Mouse (Mus musculus) cerebellum, postnatal 10 days (tissue): ENCODE measurements around the gene Tspan9.

Experiments
- DNase-seq, 2 experiments: peaks; one replicate each; pipeline ENCODE4 v3.0.0; 2021; ENCODE audit warnings: mixed read lengths in 2 of 2

Tspan9 gene

DNA sequence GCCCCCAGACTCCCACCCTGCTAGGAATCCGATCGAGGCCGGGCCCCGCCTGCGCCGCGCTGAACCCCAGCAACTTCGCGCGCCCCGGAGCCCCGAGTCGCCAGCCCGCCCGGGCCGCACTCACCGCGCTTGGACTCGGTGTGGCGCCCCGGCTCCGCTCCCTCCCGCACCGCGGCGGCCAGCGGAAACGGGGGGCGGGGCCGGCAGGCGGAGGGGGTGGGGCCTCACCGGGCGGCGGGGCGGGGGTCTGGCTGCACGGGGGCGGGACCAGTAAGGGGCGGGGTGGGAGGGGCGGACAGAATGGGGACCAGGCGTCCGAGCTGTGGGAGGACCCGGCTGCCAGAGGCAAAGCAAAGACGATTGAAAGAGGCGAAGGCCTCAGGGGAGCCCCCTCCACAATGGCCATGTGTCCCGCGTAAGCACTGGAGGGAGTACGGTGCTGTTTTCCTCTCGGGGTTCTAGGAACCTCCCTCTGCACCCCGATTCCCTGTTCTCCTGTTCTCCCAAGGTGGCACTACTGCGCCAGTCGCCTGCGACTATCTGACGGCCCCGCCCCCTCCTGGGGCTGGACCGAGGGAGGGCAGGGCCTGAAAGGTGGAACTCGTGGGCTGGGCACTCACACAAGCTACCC, at the start of gene Tspan9:
Tspan9 (minus strand) TSS at position 205 of the 631 bp plus-strand sequence.
- DNase-seq, result peak; percentile 67 to 79

DNA sequence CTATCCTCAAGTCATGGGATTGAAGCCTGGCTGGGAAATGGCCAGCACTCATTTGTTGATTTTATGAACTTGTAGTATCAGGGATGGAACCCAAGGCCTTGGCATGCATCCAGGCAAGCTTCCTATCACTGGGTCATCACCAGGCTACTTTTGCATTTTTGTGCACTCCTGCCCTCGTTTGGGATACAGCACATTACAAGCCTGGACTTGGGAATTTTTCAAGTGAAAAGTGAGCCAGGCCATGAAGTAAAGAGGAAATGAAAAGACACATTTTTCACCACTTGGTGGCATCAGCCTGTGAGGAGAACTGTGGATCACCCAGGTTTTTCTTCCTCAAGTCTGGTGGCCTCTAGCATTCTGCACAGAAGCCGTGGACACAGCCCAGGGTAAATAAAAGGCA, 40.1 kb upstream of the Tspan9 start:
- no peak for DNase-seq

DNA sequence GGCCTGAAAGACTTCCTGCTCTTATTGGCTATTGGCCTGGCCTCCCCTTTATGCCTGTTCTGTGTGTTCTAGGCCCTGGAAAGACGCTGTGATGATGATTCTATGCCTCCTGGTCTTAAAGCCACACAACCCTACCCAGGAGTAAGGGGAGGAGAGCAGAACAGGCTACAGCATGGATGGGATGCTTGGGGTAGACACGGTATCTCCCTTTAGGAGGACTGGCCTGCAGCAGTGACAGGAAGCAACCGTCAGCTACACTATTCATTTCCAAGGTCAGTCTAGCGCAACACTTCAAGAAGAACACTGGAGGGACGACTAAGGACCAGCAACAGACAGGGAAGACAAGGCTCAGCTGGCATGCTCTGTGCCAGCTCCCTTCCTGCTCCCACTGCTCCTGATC, 37.8 kb upstream of the Tspan9 start:
- no peak for DNase-seq

DNA sequence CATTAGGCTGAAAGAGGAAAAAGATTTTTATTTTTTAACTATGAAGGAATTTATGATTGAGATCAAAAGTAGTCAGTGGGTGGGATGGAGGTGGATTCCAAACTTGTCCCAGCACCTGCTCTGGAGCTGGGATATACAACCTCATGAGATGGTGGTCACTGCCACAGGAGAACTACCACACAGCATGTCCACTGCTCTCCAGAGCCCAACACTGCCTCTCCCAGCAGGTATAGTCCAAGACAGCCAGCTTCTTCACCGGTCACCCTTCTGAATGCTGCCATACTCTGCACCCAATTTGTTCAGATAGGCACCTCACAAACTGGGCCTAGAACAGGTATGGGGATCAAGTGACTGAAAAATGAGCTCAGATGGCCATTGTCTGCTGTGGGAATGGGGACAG, 36.3 kb upstream of the Tspan9 start:
- DNase-seq, result no peak

DNA sequence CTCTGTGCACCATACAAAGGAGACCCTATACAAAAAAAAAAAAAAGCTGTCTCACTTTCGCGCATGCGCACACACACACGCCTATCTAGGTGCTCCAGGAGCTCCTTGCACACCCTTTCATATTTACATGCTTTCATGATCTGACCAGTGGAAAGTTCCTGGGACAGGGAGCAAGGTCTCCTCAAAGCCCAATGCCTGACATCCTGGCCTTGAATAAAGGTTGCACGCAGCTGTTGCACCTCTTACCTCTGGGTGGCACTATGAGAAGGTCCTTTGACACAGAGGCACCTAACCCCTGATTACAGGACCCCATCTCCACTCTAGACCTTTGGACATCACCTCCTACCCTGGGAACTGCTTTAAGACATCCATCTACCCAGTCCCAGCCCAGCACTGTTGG, 35.9 kb upstream of the Tspan9 start:
- DNase-seq, result no peak

DNA sequence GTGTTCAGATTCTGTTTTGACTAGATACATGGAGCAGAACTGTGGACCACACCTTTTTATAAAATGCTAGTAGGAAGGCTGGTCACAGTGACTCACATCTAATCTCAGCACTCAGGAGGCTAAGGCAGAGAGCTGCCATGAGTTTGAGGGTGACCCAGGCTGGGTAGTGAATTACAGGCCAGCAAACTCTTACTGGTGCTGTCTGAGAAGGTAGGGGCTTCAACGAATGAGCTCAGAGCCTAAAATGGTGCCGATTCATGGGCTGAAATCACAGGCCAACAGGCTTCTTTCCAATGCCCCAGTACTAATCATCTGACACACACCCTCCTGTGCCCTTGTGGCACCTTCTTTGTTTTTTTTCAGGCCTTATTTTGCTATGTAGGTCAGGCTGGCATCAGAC, 35.3 kb upstream of the Tspan9 start:
- no peak for DNase-seq

DNA sequence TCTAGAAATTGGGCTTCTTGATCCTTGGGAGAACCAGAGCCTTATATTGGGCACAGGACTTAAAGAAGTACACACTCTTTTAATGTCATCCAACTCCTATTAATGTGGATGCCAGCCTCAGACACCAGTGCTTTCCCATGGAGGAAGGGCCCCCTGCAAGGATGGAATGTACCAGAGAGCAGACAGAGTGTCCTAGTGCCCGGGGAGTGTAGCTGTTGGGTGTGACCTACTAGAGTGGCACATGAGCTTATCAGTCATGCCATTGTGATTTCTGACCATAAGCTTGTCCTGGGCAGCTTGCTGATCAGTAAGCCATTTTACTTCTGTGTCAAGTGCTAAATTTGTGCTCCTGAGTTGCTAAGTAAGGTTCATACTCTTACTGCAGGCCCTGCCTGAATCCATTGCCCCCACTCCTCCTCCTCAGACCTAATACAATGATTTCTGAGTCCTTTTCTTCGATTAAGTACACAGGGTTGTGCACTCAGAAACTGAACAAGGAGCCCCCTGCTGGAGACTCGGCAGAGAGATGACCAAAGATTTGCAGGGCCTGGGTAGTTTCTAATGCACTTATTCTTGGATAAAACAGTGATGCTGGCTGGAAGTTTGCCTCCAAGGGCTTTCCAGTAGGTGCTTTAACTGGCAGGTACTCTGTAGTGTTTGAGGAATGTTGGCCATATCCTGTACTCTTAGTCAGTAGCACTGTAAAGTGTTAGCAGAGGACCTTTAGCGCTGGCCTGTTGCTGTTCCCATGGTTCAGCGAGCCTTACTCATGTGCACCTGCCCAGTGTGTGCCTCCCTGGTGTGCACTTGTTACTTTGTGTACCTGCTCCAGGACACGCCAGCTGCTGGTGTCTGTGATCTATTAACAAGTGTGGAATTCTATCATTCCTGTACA, 25.6 kb upstream of the Tspan9 start:
- DNase-seq, result peak; percentile 52 to 62

DNA sequence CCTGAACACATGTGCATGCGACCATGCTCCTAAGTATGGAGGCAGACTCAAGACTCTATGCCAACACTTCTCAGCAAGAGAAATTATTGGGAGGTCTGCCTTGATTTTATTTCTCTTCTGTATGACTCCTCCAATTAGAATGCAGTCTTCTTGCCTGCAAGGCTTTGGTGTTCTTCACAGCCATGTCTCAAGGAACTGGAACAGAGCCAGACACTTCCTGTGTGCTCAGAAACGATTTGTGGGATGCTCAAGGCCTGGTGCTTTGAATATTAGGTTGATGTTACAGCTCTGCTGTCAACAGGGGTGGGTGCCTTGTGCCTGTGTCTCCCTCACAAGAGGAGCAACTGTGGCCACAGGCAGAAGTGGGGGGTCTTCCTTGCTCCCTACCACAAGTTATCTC, 22.2 kb upstream of the Tspan9 start:
- no peak for DNase-seq

DNA sequence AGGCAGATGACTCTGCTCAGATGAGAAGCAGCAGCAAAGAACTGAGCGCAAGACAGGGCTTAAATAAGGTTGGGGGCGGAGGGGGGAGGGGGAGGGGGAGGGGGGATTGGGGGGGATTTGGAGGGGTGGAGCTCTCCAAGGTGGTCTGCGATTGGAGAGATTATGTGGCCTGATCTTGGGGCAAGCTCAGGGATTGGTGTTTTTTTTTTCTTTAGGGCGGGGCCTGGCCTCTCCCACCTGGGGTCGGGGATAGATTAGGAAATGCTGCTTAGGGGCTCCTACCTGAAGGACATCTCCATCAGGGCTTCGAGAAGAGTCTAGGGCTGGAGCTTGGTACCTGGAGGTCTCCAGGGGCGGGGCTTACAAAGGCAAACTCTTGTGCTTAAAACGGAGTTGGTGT, 21.2 kb upstream of the Tspan9 start:
- DNase-seq, result no peak

DNA sequence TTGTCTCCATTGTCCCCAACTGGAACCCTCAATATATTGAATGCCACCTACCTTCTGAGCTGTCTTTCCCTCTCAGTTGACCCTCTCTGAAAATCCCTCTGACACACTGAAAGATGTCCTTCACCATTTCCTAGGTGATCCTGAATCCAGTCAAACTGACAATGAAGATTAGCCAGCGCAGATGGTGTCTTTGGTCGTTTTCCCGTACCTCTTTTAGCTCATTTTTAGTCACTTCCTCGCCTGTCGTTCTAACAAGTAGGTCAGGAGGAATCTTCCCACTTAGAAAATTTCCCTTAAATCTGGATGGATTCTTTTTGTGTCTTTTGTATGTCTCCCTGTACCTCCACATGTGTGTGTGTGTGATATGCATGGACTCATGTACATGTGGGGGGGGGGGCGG, 15.7 kb upstream of the Tspan9 start:
- no peak for DNase-seq

DNA sequence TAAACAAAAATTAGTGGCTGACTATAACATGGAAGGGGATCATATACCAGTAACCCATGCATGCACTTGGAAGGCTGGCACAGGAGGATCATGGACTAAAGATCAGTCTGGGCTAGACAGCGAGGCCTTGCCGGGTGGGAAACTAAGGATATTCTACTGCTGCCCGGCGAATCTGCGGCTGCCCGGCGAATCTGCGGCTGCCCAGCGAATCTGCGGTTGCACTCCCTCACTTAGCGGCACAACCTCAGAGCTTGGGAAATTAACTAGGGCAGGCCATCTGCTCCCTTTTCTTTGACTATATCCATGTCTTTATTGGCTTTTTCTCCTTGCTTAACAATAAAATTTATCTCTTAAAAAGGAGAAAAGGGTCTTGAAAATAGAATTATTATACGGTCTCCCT, 14.6 kb upstream of the Tspan9 start:
- DNase-seq, result no peak

DNA sequence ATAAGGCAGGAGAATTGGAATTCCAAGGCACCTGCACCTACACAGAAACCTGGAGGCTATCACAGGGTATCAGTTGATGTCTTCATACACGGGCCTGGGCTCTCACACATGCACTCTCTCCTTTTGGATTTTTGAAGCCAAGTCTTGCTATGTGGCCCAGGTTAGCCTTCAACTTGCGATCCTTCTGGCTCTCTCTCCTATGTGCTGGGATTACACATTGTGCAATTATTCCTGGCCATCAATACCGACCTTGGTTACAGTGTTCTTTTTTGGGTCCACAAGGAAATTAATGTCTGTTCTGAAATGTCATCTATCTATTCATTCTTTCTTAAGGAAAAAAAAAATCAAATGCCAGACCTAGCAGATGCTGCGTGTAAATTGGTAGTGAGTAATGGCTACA, 13.1 kb upstream of the Tspan9 start:
- DNase-seq, result no peak

DNA sequence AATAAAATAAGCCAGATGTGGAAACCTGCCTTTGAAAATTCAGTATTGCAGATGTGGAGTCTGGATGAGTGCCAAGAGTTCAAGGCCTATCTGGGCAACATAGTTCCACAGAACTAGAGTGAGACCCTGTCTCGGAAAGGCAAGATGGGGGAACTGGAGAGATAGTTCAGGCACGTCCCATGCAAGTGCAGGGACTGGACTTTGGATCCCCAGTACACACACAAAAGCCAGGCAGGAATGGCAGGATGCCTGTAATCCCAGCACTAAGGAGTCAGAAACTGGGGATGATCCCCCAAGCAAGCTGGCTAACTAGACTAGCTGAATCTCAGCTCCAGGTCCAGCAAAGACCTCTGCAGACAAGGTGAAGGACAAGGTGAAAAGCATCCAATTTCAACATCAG, 12.5 kb upstream of the Tspan9 start:
- DNase-seq, result no peak

DNA sequence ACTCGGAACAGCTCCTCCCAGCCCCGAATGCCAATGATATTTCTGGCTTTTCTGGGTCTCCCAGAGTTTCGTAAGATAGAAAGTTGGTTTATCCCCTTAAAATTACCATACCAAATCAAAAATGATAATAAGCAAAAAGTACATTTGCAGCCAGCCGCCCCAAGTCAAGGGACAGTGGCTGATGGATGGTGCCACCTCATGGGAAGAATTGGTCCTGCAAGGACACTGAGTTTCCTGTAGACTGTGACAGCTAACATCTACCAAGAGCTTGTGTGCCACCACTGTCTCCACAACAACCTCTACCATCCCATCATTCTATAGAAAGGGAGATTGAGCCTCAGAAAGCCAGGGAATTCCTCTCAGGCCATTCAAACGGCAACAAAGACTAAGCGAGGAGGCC, 2.4 kb upstream of the Tspan9 start:
- peak; percentile 81 for DNase-seq

DNA sequence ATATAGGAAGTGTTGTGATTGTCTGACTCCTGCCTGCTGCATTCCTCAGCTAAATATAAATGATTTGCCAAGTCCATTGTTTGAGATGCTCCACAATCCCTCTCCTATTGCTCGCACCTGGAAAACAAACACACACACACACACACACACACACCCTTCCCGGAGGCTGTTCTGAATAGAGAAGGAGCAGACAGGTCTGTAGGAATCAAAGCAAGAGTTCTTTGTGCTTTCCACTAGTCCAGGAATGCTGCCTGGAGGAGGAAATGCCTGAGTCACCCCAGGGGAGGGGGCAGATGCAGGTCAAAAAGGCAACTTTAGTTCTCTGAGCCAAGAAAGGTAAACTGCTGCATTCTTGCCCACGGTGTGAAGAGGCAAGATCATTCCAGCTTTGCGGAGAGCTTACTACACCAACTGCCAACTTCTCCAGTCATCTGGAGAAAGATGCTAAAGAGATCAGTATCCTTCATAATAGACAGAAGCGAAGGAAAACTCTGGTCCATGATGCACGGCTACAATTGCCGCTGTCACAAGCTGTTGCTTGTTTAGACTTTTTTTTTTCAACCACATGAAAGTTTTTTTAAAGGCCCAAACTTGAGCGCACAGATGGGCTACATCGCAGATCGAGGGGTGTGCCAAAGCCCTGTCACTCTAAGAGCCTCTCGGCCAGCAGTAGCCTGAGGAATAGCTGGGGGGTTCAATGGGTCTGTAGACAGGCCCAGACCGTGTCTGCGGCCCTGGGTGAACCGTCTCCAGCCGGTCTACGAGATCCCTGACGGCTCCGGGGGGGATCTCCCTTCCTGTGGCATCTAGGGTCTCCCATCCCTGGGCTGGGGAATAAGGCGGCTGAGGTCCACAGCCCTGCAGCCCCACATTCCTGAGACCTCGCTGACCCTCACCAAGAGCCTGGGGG, 770 bp downstream of the Tspan9 start:
- DNase-seq, result peak; percentile 61 to 66

DNA sequence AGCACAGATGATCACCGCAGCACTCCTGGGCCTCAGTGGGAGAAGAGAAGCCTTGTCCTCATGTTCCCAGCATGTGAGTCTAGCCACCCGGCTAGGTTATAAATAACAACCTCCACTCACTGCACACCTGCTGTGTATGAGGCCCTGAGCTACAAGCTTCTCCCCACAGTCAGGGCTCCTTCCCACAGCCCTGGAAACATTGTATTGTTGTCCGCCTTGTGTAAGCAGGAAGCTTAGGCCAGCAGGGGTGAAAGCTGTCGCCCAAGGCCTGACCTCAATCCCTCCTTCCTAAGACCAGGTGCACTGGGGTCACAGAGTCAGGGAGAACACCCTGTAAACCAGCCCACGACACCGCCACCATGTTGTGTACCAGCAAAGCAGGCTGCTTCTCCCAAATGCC, 2.7 kb downstream of the Tspan9 start:
- no peak for DNase-seq

DNA sequence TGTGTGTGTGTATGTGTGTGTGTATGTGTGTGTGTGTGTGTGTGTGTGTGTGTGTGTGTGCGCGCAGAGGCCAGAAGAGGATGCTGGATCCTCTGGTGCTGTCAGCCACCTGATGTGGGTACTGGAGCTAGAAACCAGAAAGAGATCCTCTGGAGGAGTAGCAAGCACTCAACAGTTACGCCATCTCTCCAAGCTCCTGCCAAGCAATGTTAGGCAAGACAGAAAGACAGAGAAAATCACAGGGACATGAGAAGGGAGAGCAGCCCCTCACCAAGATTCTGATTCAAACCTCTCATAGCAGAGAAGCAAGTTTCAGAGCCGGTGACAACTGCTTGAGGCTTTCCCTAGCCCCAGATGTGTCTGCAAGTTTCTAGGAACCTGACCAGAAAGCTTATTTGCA, 5.5 kb downstream of the Tspan9 start:
- DNase-seq, result no peak

DNA sequence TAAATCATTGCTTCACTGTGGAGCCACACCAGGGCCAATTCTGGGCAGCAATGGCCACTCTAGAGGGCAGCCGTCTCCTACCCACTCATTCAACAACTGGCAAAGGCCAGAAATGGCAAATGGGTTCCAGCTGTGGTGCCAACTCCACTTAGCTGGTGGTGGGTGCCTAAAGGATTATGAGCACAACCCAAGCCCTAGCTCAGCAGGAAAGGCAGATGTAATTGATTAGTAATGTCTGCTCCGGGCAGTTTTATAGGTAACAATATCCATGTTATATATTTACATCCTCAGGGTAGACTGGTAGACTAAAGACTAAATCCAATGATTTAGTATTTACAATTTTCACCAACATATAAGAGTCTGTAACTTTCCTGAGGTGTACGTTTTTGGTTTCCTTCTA, 6.7 kb downstream of the Tspan9 start:
- no peak for DNase-seq

DNA sequence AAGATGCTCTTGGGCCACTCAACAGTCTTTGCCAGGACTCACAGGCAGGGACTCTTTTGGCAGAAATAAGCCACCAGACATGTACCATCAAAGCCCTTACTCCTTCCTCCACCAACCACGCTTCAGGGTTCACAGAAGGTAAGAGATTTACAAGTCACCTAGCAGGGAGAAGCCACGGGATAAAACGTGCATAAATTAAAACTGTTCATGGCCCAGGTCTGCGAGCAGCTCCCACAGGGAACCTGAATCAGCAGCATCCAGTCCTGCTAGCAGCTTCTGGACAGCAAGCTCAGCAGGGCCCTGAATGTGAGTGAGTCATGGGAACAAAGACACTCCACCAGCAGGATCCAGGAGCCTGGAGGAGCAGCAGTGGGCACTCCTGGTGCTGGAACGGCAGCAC, 7.9 kb downstream of the Tspan9 start:
- DNase-seq, result peak; percentile 39 to 52

DNA sequence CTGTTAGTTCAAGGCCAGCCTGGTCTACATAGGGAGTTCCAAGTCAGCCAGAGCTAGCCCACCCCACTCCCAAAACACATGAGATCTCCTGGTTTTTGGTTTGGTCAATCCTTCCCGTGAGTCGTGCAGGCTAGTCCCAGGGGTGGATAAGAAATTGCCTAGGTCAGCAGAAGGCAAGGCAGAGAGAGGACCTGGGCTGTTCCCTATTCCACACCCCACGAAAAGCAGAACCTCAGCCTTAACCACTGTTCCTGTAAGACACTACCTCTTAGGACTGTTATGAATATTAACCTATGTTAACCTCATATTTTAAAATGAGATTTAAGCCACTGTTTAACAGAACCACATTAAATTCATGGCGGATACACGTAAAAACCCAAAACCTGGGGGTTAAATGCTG, 8.4 kb downstream of the Tspan9 start:
- no peak for DNase-seq

DNA sequence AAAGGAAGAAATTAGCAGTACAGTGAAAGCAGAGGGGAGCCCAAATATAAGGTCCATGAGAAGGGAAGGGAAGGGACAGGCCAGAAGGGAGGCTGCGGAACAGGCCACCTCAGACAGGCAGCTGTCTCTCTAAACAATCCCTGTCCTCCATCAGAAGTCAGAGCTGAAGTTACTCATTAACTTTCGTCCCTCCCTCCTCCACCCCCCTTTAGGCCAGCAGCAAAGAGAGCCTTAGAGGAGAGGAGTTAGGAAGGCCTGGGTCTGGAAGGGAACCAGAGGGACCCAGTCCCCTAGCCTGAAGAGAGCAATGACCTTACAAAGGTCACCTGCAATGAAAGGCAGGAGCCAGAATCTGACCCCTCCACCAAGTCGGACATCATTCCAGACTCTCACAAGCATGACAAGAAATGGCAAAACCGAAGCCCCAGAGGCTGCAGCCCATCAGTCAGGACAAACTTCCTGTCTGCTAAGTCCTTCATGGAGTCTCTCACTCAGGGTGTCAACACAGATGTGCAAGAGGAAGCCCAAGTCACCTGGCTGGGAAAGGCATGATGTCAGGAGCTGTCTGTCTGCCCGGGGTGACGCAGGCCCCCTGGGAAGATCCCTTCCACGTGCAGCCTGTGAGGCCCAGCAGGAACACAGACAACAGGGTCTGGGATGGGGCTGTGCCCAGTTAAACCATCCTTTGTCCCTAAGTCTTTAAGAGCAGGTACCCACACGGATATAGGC, 9.0 kb downstream of the Tspan9 start:
- no peak for DNase-seq

DNA sequence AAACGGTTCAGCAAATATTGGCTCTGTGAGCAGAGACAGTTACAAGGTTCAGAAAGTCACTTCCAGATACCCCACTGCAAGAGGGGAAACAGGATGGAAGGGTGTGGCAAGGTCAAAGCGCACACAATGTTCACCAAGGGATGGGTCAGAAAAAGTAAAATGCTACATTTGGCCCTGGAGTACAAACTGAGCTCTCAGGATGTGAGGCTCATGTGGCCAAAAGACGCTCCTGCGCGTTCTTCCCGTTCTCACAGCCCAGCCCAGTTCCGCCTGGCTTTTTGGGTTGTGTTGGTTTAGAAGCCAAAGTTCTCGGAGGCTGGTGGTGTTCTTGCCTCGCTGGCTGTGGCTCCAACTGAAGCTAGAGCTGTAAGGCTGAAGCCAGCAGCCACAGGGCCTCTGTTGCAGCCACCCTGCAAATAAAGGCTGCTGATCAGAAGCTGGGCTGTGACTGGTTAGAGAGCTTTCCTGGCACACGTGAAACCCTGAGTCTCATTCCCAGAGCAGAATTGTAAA, 9.7 kb downstream of the Tspan9 start:
- no peak for DNase-seq

DNA sequence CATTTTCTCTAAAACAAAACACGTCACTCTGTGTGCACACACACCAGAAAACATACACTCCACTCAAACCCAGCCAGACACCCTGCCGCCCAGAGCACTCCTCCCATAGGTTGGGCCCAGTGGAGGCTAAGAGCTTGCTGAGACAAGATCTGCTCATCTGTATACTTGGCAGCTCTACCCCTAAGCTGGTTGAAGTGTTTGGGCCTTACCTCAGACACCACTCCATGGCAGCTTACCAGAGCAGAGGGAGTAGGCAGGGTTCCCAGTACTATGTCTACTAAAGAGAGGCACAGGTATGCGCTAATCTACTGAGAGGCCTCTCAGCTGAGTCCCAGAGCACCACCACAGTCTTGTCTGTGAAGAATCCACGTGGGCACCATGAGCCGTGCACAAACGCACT, 10.8 kb downstream of the Tspan9 start:
- peak; percentile 60 to 71 for DNase-seq
